Mouse (Mus musculus): Measurements from ENCODE around the gene Elf2. TPM values are rescaled to one million over a fixed set of nuclear protein-coding genes. Genes with fewer than 3 reads are reported as not detected.

Gene Elf2
- polyA plus RNA-seq, 1 experiment from 2014 or later = 48.9 TPM

GRCm38 (mm10) chr3:51232205-51232910 is 108.1 kb downstream of the Elf2 start:
- no peak for DNase-seq (ENCODE audit: low spot score)
- Histone ChIP-seq H3K4me3 (ENCODE audit: low read depth, low read length) (no peak overlapping the region), H3K27ac (replicated peaks; ENCODE audit: low read depth, low read length) (no peak overlapping the region), H3K9ac (replicated peaks; ENCODE audit: low read length) (no peak overlapping the region), H3K36me3 (replicated peaks; ENCODE audit: control insufficient read depth, insufficient read depth, low read depth, low read length) (no peaks in the 10 kb centered on the region), H3K9me3 (replicated peaks; ENCODE audit: control insufficient read depth, low read length) (no peaks in the 10 kb centered on the region), H3K27me3 (ENCODE audit: control insufficient read depth, insufficient read depth, low read length) (no peaks in the 10 kb centered on the region), H3K4me2 (ENCODE audit: low read depth, low read length) (no peak overlapping the region), H3K4me1 (ENCODE audit: control insufficient read depth, insufficient read depth, low read length) (no peaks in the 10 kb centered on the region)
- WGBS = 91% methylated on average over 3 of the region's 3 CpGs
- ATAC-seq (replicated peaks; ENCODE audit: insufficient number of reproducible peaks, low FRiP score, low TSS enrichment, low read depth) = no peak

GRCm38 (mm10) chr3:51231499-51231898 is 109.0 kb downstream of the Elf2 start:
- H3K9ac ChIP-seq (replicated peaks; ENCODE audit: low read length) = no peak overlapping the region
- no peak overlapping the region for H3K27ac ChIP-seq (replicated peaks; ENCODE audit: low read depth, low read length)
- 71% methylated on average over 3 of the region's 3 CpGs for WGBS
- H3K4me3 ChIP-seq (ENCODE audit: low read depth, low read length) = no peak overlapping the region
- ATAC-seq (replicated peaks; ENCODE audit: insufficient number of reproducible peaks, low FRiP score, low TSS enrichment, low read depth) = no peak
- H3K27me3 ChIP-seq (ENCODE audit: control insufficient read depth, insufficient read depth, low read length) = no peaks in the 10 kb centered on the region
- H3K36me3 ChIP-seq (replicated peaks; ENCODE audit: control insufficient read depth, insufficient read depth, low read depth, low read length) = no peaks in the 10 kb centered on the region
- H3K4me2 ChIP-seq (ENCODE audit: low read depth, low read length) = no peak overlapping the region
- H3K4me1 ChIP-seq (ENCODE audit: control insufficient read depth, insufficient read depth, low read length) = no peaks in the 10 kb centered on the region
- no peak for DNase-seq (ENCODE audit: low spot score)
- no peaks in the 10 kb centered on the region for H3K9me3 ChIP-seq (replicated peaks; ENCODE audit: control insufficient read depth, low read length)

DNA sequence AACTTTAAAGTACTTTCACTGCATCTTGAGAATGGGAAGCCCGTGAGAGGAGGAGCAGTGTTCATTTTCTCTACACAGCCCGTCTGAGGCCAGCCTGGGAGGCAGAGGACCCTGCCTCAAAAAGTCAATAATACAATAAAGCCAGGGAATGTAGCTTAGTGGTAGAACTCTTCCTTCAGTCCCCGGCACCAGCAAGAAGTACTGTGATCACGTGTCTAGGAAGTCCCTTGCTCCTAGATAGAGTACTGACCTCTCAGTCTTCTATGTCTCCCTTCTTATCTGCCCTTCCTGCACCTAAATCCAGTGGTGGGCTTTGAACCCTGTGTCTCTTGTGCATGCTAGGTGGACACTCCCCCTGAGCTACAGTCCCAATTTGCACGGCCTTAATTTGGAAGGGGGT is 109.6 kb downstream of the Elf2 start:
- no peaks in the 10 kb centered on the region for H3K4me1 ChIP-seq (ENCODE audit: control insufficient read depth, insufficient read depth, low read length)
- H3K9me3 ChIP-seq (replicated peaks; ENCODE audit: control insufficient read depth, low read length) = no peaks in the 10 kb centered on the region
- H3K9ac ChIP-seq (replicated peaks; ENCODE audit: low read length) = no peak overlapping the region
- no peak overlapping the region for H3K4me3 ChIP-seq (ENCODE audit: low read depth, low read length)
- no peak overlapping the region for H3K4me2 ChIP-seq (ENCODE audit: low read depth, low read length)
- no peaks in the 10 kb centered on the region for H3K27me3 ChIP-seq (ENCODE audit: control insufficient read depth, insufficient read depth, low read length)
- no peak overlapping the region for H3K27ac ChIP-seq (replicated peaks; ENCODE audit: low read depth, low read length)
- H3K36me3 ChIP-seq (replicated peaks; ENCODE audit: control insufficient read depth, insufficient read depth, low read depth, low read length) = no peaks in the 10 kb centered on the region
- ATAC-seq (replicated peaks; ENCODE audit: insufficient number of reproducible peaks, low FRiP score, low TSS enrichment, low read depth) = no peak
- DNase-seq (ENCODE audit: low spot score) = no peak
- 79% methylated on average over 5 of the region's 5 CpGs for WGBS

GRCm38 (mm10) chr3:51230146-51230835 is 110.2 kb downstream of the Elf2 start:
- Histone ChIP-seq H3K4me1 (ENCODE audit: control insufficient read depth, insufficient read depth, low read length) (no peaks in the 10 kb centered on the region), H3K9ac (replicated peaks; ENCODE audit: low read length) (no peak overlapping the region), H3K9me3 (replicated peaks; ENCODE audit: control insufficient read depth, low read length) (no peaks in the 10 kb centered on the region), H3K4me2 (ENCODE audit: low read depth, low read length) (no peak overlapping the region), H3K4me3 (ENCODE audit: low read depth, low read length) (no peak overlapping the region), H3K27ac (replicated peaks; ENCODE audit: low read depth, low read length) (no peak overlapping the region), H3K36me3 (replicated peaks; ENCODE audit: control insufficient read depth, insufficient read depth, low read depth, low read length) (no peaks in the 10 kb centered on the region), H3K27me3 (ENCODE audit: control insufficient read depth, insufficient read depth, low read length) (no peaks in the 10 kb centered on the region)
- ATAC-seq (replicated peaks; ENCODE audit: insufficient number of reproducible peaks, low FRiP score, low TSS enrichment, low read depth) = no peak
- WGBS = 94% methylated on average over 6 of the region's 6 CpGs
- no peak for DNase-seq (ENCODE audit: low spot score)

DNA sequence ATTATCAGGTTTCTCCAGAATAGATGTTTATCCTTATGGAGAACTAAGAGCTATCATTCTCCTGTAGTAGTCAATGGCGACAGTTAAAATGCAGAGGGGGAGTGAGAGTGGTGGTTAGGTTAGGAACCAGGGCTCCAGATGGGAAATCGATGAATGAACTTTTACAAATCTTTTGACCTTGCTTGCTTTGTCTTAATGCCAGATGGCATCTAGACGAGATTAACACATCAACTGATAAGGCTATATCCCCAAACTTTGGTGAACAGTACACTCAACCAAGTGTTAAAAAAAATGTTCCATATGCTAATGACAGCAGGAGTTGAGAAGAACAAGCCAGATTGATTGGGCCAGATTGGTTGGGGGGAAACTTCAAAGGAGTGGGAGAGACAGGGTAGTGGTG is 111.2 kb downstream of the Elf2 start:
- Histone ChIP-seq H3K4me2 (ENCODE audit: low read depth, low read length) (no peak overlapping the region), H3K9me3 (replicated peaks; ENCODE audit: control insufficient read depth, low read length) (no peaks in the 10 kb centered on the region), H3K36me3 (replicated peaks; ENCODE audit: control insufficient read depth, insufficient read depth, low read depth, low read length) (no peaks in the 10 kb centered on the region), H3K4me3 (ENCODE audit: low read depth, low read length) (no peak overlapping the region), H3K27me3 (ENCODE audit: control insufficient read depth, insufficient read depth, low read length) (no peaks in the 10 kb centered on the region), H3K4me1 (ENCODE audit: control insufficient read depth, insufficient read depth, low read length) (no peaks in the 10 kb centered on the region), H3K9ac (replicated peaks; ENCODE audit: low read length) (no peak overlapping the region), H3K27ac (replicated peaks; ENCODE audit: low read depth, low read length) (no peak overlapping the region)
- DNase-seq (ENCODE audit: low spot score) (no peak), ATAC-seq (replicated peaks; ENCODE audit: insufficient number of reproducible peaks, low FRiP score, low TSS enrichment, low read depth) (no peak)
- WGBS = 88% methylated on average over 3 of the region's 3 CpGs

- no peaks in the 10 kb centered on the region for H3K9me3 ChIP-seq (replicated peaks; ENCODE audit: control insufficient read depth, low read length)
- ATAC-seq (replicated peaks; ENCODE audit: insufficient number of reproducible peaks, low FRiP score, low TSS enrichment, low read depth) (no peak), DNase-seq (ENCODE audit: low spot score) (no peak)
- no peak overlapping the region; the same call in 1 of the 2 replicates for H3K9ac ChIP-seq (replicated peaks; ENCODE audit: low read length)
- H3K4me2 ChIP-seq (ENCODE audit: low read depth, low read length) = no peak overlapping the region
- no peak overlapping the region for H3K27ac ChIP-seq (replicated peaks; ENCODE audit: low read depth, low read length)
- WGBS = 88% methylated on average over 9 of the region's 9 CpGs
- H3K27me3 ChIP-seq (ENCODE audit: control insufficient read depth, insufficient read depth, low read length) = no peaks in the 10 kb centered on the region
- H3K4me1 ChIP-seq (ENCODE audit: control insufficient read depth, insufficient read depth, low read length) = no peaks in the 10 kb centered on the region
- H3K36me3 ChIP-seq (replicated peaks; ENCODE audit: control insufficient read depth, insufficient read depth, low read depth, low read length) = no peaks in the 10 kb centered on the region
- H3K4me3 ChIP-seq (ENCODE audit: low read depth, low read length) = no peak overlapping the region
These were observed 111.7 kb downstream of the Elf2 start for GRCm38 (mm10) chr3:51228821-51229205.

DNA sequence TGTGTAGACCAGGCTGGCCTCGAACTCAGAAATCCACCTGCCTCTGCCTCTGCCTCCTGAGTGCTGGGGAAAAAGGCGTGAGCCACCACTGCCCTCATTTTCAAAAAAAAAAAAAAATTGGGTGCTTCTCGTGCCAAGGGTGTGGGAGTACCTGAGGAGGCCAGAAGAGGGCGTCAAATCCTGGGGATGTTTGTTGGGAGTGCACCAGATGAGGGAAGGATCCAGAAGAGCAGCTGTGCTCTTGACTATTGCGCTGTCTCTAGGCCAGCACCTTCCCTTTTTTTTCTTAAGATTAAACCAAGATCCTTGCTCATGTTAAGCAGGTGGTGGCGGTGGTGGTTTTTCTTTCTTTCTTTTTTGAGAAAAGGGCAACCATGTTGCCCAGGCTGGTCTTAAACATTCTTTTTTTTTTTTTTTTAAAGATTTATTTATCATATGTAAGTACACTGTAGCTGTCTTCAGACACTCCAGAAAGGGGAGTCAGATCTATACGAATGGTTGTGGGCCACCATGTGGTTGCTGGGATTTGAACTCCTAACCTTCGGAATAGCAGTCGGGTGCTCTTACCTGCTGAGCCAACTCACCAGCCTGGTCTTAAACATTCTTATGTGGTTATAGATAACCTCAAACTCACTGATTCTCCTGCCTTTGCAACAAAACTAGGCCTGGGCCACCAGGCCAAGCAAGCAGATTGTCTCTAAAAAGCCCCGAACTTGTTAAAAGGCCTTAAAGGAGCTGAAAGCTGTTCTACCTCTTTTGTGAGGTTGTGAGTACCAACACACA is 112.2 kb downstream of the Elf2 start:
- Histone ChIP-seq H3K4me1 (ENCODE audit: control insufficient read depth, insufficient read depth, low read length) (no peaks in the 10 kb centered on the region), H3K9me3 (replicated peaks; ENCODE audit: control insufficient read depth, low read length) (no peaks in the 10 kb centered on the region), H3K4me3 (ENCODE audit: low read depth, low read length) (no peak overlapping the region), H3K27me3 (ENCODE audit: control insufficient read depth, insufficient read depth, low read length) (no peaks in the 10 kb centered on the region), H3K4me2 (ENCODE audit: low read depth, low read length) (no peak overlapping the region), H3K36me3 (replicated peaks; ENCODE audit: control insufficient read depth, insufficient read depth, low read depth, low read length) (no peaks in the 10 kb centered on the region), H3K27ac (replicated peaks; ENCODE audit: low read depth, low read length) (no peak overlapping the region), H3K9ac (replicated peaks; ENCODE audit: low read length) (no peak overlapping the region; the same call in 1 of the 2 replicates)
- ATAC-seq (replicated peaks; ENCODE audit: insufficient number of reproducible peaks, low FRiP score, low TSS enrichment, low read depth) (no peak), DNase-seq (ENCODE audit: low spot score) (no peak)
- 76% methylated on average over 10 of the region's 10 CpGs for WGBS

DNA sequence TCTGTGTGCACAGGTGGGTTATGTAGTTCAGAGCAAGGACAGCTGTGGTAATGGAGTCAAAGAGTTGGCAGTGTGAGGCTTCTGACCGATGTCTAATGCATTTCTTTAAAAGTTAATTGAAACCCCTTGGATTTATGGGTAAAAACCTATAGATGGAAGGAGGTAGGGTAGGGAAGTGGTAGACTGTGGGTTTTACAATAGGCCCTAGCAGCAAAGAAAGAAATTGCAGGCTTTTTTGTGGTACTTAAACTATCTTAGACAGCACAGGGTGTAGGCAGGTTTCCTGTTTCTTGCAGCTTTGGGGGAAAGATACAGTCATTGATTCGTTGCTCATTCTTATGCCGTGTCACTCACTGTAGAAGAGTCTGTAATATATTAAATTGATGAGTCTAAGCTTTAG is 113.9 kb downstream of the Elf2 start:
- no peaks in the 10 kb centered on the region for H3K36me3 ChIP-seq (replicated peaks; ENCODE audit: control insufficient read depth, insufficient read depth, low read depth, low read length)
- H3K4me2 ChIP-seq (ENCODE audit: low read depth, low read length) = no peak overlapping the region
- ATAC-seq (replicated peaks; ENCODE audit: insufficient number of reproducible peaks, low FRiP score, low TSS enrichment, low read depth) (no peak), DNase-seq (ENCODE audit: low spot score) (no peak)
- no peaks in the 10 kb centered on the region for H3K9me3 ChIP-seq (replicated peaks; ENCODE audit: control insufficient read depth, low read length)
- no peaks in the 10 kb centered on the region for H3K4me1 ChIP-seq (ENCODE audit: control insufficient read depth, insufficient read depth, low read length)
- no peak overlapping the region for H3K27ac ChIP-seq (replicated peaks; ENCODE audit: low read depth, low read length)
- H3K9ac ChIP-seq (replicated peaks; ENCODE audit: low read length) = no peak overlapping the region
- no peaks in the 10 kb centered on the region for H3K27me3 ChIP-seq (ENCODE audit: control insufficient read depth, insufficient read depth, low read length)
- no peak overlapping the region for H3K4me3 ChIP-seq (ENCODE audit: low read depth, low read length)
- WGBS = 90% methylated on average over 3 of the region's 3 CpGs

Data from embryonic facial prominence, embryonic 11.5 days (tissue).